ENCODE assay signal across 13 mouse cellular contexts in genomic region chr9:15439319-15439980, GRCm38 (mm10). TPM values are rescaled to one million over a fixed set of nuclear protein-coding genes. Genes with fewer than 3 reads are reported as not detected.
DNase-seq lines count a peak whose midpoint lies in the region; ATAC-seq lines count a peak whose summit lies in the region.
"Had no signal": no experiment of that assay in that cellular context is flagged by ENCODE, and none has a peak within 500 bp of the region (broad histone marks: within the 10 kb centered on the region; RNA-seq: fewer than 3 reads in every experiment).

No protein-coding gene starts in this region.

- intact Hi-C loops in left cerebral cortex, postnatal 14 days (cut with DNase I) = no loop called here

- peak; percentile 3 for DNase-seq in 3T3-L1 (ENCODE audit: low read depth, low spot score)
- peak; percentile 16 for DNase-seq in fibroblast of lung, adult 2 months (ENCODE audit: low read depth)
- peak; percentile 28 to 50 for DNase-seq in lung, adult 18-20 months
- no peak for DNase-seq in spleen, adult 12 weeks (ENCODE audit: low spot score)
- no peak for DNase-seq in left cerebral cortex, postnatal 14 days (ENCODE audit: low spot score in 2 of 2)
- DNase-seq: embryo, embryonic 11 days; forebrain, postnatal 0 days had no signal

- H3K9me3 ChIP-seq in forebrain, embryonic 16.5 days (ENCODE audit: control insufficient read depth, low read length) = no peaks in the 10 kb centered on the region
- H3K9me3 ChIP-seq in forebrain, embryonic 15.5 days = no peaks in the 10 kb centered on the region
- H3K9me3 ChIP-seq in intestine, embryonic 15.5 days = no peaks in the 10 kb centered on the region
- H3K9me3 ChIP-seq: liver, embryonic 15.5 days; stomach, embryonic 15.5 days had no signal

- no peaks in the 10 kb centered on the region for H3K4me1 ChIP-seq in forebrain, embryonic 16.5 days (replicated peaks; ENCODE audit: control insufficient read depth, insufficient read depth, low read length)
- H3K4me1 ChIP-seq in forebrain, embryonic 15.5 days = peaks cover 3% of the 10 kb centered on the region; the same call in 1 of the 2 replicates
- no peaks in the 10 kb centered on the region for H3K4me1 ChIP-seq in intestine, embryonic 15.5 days (replicated peaks)
- H3K4me1 ChIP-seq: liver, embryonic 15.5 days; stomach, embryonic 15.5 days had no signal

- H3K4me2 ChIP-seq in forebrain, embryonic 16.5 days (ENCODE audit: low read length) = no peak overlapping the region
- H3K4me2 ChIP-seq in forebrain, embryonic 15.5 days (replicated peaks) = no peak overlapping the region
- no peak overlapping the region for H3K4me2 ChIP-seq in intestine, embryonic 15.5 days (replicated peaks)
- H3K4me2 ChIP-seq: liver, embryonic 15.5 days; stomach, embryonic 15.5 days had no signal

- 71% methylated on average over 4 of the region's 4 CpGs for WGBS in forebrain, embryonic 16.5 days
- 65% methylated on average over 4 of the region's 4 CpGs for whole genome bisulfite sequencing in forebrain, embryonic 15.5 days
- WGBS in intestine, embryonic 15.5 days = 61% methylated on average over 4 of the region's 4 CpGs

- H3K27ac ChIP-seq in forebrain, embryonic 16.5 days (ENCODE audit: low read length) = no peak overlapping the region
- no peak overlapping the region for H3K27ac ChIP-seq in forebrain, embryonic 15.5 days (replicated peaks)
- H3K27ac ChIP-seq in intestine, embryonic 15.5 days = no peak overlapping the region
- H3K27ac ChIP-seq: liver, embryonic 15.5 days; stomach, embryonic 15.5 days had no signal

- peak; percentile 28; the same call in 1 of the 2 replicates for ATAC-seq in forebrain, embryonic 16.5 days
- no peak for ATAC-seq in forebrain, embryonic 15.5 days (replicated peaks)
- ATAC-seq in intestine, embryonic 15.5 days = no peak
- ATAC-seq: forebrain, postnatal 0 days; hindbrain, embryonic 16.5 days had no signal

- H3K4me3 ChIP-seq in forebrain, embryonic 16.5 days (replicated peaks; ENCODE audit: low read length) = no peak overlapping the region
- no peak overlapping the region for H3K4me3 ChIP-seq in forebrain, embryonic 15.5 days
- H3K4me3 ChIP-seq in intestine, embryonic 15.5 days (replicated peaks) = no peak overlapping the region
- H3K4me3 ChIP-seq: liver, embryonic 15.5 days; stomach, embryonic 15.5 days had no signal

- H3K9ac ChIP-seq in forebrain, embryonic 16.5 days (replicated peaks; ENCODE audit: low read depth, low read length) = no peak overlapping the region
- H3K9ac ChIP-seq in forebrain, embryonic 15.5 days (replicated peaks) = no peak overlapping the region
- H3K9ac ChIP-seq in intestine, embryonic 15.5 days = no peak overlapping the region
- H3K9ac ChIP-seq: forebrain, postnatal 0 days; liver, embryonic 15.5 days; stomach, embryonic 15.5 days had no signal

- H3K36me3 ChIP-seq in forebrain, embryonic 16.5 days (ENCODE audit: control insufficient read depth, insufficient read depth) = no peaks in the 10 kb centered on the region
- no peaks in the 10 kb centered on the region for H3K36me3 ChIP-seq in forebrain, embryonic 15.5 days
- H3K36me3 ChIP-seq in intestine, embryonic 15.5 days = no peaks in the 10 kb centered on the region
- H3K36me3 ChIP-seq: liver, embryonic 15.5 days; stomach, embryonic 15.5 days had no signal

- H3K27me3 ChIP-seq in forebrain, embryonic 16.5 days (replicated peaks; ENCODE audit: control insufficient read depth, insufficient read depth, low read length) = no peaks in the 10 kb centered on the region
- no peaks in the 10 kb centered on the region for H3K27me3 ChIP-seq in forebrain, embryonic 15.5 days
- H3K27me3 ChIP-seq in intestine, embryonic 15.5 days (replicated peaks) = no peaks in the 10 kb centered on the region
- H3K27me3 ChIP-seq: liver, embryonic 15.5 days; stomach, embryonic 15.5 days had no signal

RNA-seq across cellular contexts. Expression of gene Smco4, which starts 53.8 kb away (rescaled TPM):
- 1.0 and 1.8 TPM in 2 replicates for polyA plus RNA-seq in forebrain, embryonic 16.5 days (2015; fragmentation: Nextera tagmentation; extraction: Ambion mirVana)
- 1.6 TPM in 2 replicates for polyA plus RNA-seq in forebrain, embryonic 15.5 days (2015; fragmentation: Nextera tagmentation; extraction: Ambion mirVana)
- 3.2 and 4.1 TPM in 2 replicates for polyA plus RNA-seq in intestine, embryonic 15.5 days (2015; fragmentation: Nextera tagmentation; extraction: Ambion mirVana)
- total RNA-seq in left cerebral cortex, postnatal 14 days (2021) = 1 to 10 TPM; 3.6 to 4.3 TPM

Comparison
In these comparisons a context has a peak if more than half of its experiments do, and no peak if none do; other contexts are left out.
1. DNase-seq: peak in 3T3-L1 (single experiment), fibroblast of lung, adult 2 months (single experiment) and lung, adult 18-20 months (2 of 2); none in spleen, adult 12 weeks (single experiment) and left cerebral cortex, postnatal 14 days (0 of 2).